Mouse (Mus musculus): ENCODE data around the gene 4931406C07Rik.
A peak's percentile ranks its signal among the peaks of the same experiment; 100 is the strongest.
"Not testable (repeated sequence)": the region's sequence is repeated elsewhere in the genome, so short reads cannot be mapped to it uniquely, and the experiment has no call there.

Gene 4931406C07Rik

GRCm38 (mm10) chr9:15306398-15307119 lies at the start of gene 4931406C07Rik:
4931406C07Rik (minus strand) TSS chr9:15306448.
- DNase-seq (ENCODE audit: low spot score), result peak; percentile 11

GRCm38 (mm10) chr9:15349925-15350324 lies 43.7 kb upstream of the 4931406C07Rik start:
- no peak for DNase-seq (ENCODE audit: low spot score)

GRCm38 (mm10) chr9:15337776-15338175 lies 31.5 kb upstream of the 4931406C07Rik start:
- no peak for DNase-seq (ENCODE audit: low spot score)

- DNase-seq (ENCODE audit: low spot score), result no peak
These were observed 12.0 kb upstream of the 4931406C07Rik start for GRCm38 (mm10) chr9:15318170-15318742.

GRCm38 (mm10) chr9:15317223-15318169 lies 11.2 kb upstream of the 4931406C07Rik start:
- DNase-seq (ENCODE audit: low spot score), result no peak

GRCm38 (mm10) chr9:15316296-15316695 lies 10.0 kb upstream of the 4931406C07Rik start:
- DNase-seq (ENCODE audit: low spot score), result not testable (repeated sequence)

- no peak for DNase-seq (ENCODE audit: low spot score)
These were observed 8.4 kb upstream of the 4931406C07Rik start for GRCm38 (mm10) chr9:15314619-15315018.

GRCm38 (mm10) chr9:15313633-15314032 lies 7.4 kb upstream of the 4931406C07Rik start:
- no peak for DNase-seq (ENCODE audit: low spot score)

- no peak for DNase-seq (ENCODE audit: low spot score)
These were observed 5.9 kb upstream of the 4931406C07Rik start for GRCm38 (mm10) chr9:15312054-15312735.

GRCm38 (mm10) chr9:15310179-15310578 lies 3.9 kb upstream of the 4931406C07Rik start:
- no peak for DNase-seq (ENCODE audit: low spot score)

GRCm38 (mm10) chr9:15309425-15309824 lies 3.2 kb upstream of the 4931406C07Rik start:
- DNase-seq (ENCODE audit: low spot score), result no peak

- no peak for DNase-seq (ENCODE audit: low spot score)
These were observed 2.0 kb upstream of the 4931406C07Rik start for GRCm38 (mm10) chr9:15308254-15308653.

- no peak for DNase-seq (ENCODE audit: low spot score)
These were observed 1.0 kb upstream of the 4931406C07Rik start for GRCm38 (mm10) chr9:15307257-15307656.

GRCm38 (mm10) chr9:15305503-15306397 lies 498 bp downstream of the 4931406C07Rik start, which contains the start of gene Taf1d:
Taf1d (plus strand) TSS chr9:15306214.
- DNase-seq (ENCODE audit: low spot score), result peak; percentile 93

- DNase-seq (ENCODE audit: low spot score), result no peak
These were observed 3.4 kb downstream of the 4931406C07Rik start for GRCm38 (mm10) chr9:15302881-15303280.

- DNase-seq (ENCODE audit: low spot score), result not testable (repeated sequence)
These were observed 4.2 kb downstream of the 4931406C07Rik start for GRCm38 (mm10) chr9:15302006-15302405.

GRCm38 (mm10) chr9:15301399-15301798 lies 4.8 kb downstream of the 4931406C07Rik start:
- DNase-seq (ENCODE audit: low spot score), result no peak

- DNase-seq (ENCODE audit: low spot score), result no peak
These were observed 6.2 kb downstream of the 4931406C07Rik start for GRCm38 (mm10) chr9:15300056-15300455.

- no peak for DNase-seq (ENCODE audit: low spot score)
These were observed 7.8 kb downstream of the 4931406C07Rik start for GRCm38 (mm10) chr9:15298451-15298850.

- no peak for DNase-seq (ENCODE audit: low spot score)
These were observed 9.1 kb downstream of the 4931406C07Rik start for GRCm38 (mm10) chr9:15297112-15297511.

GRCm38 (mm10) chr9:15289251-15289650 lies 17.0 kb downstream of the 4931406C07Rik start:
- no peak for DNase-seq (ENCODE audit: low spot score)

Data from MN1 (cell line).